Mouse (Mus musculus) bone marrow macrophage, adult 2 months (primary cell): Measurements from ENCODE around the gene Itga2b. TPM values are rescaled to one million over a fixed set of nuclear protein-coding genes. Genes with fewer than 3 reads are reported as not detected.
A peak's percentile ranks its signal among the peaks of the same experiment; 100 is the strongest.

Experiments used
- H3K27ac ChIP-seq: 2 replicates; pipeline ENCODE4 v1.5.1; 2012; ENCODE audit warnings: low read depth, low read length; ENCODE audit not compliant: insufficient read depth
- H3K4me1 ChIP-seq: 2 replicates; pipeline ENCODE4 v1.6.1; 2012; ENCODE audit warnings: low read length; ENCODE audit not compliant: control insufficient read depth, insufficient read depth
- H3K4me3 ChIP-seq: 2 replicates; pipeline ENCODE4 v1.5.1; 2012; ENCODE audit warnings: mild to moderate bottlenecking, low read length, moderate library complexity; ENCODE audit not compliant: insufficient read depth
- CTCF ChIP-seq: IDR thresholded peaks from 2 replicates; pipeline ENCODE4 v1.5.1; 2012; ENCODE audit warnings: low read depth, mild to moderate bottlenecking, low read length, moderate library complexity
- POLR2A ChIP-seq: IDR thresholded peaks from 2 replicates; pipeline ENCODE4 v1.6.1; 2012; ENCODE audit warnings: mild to moderate bottlenecking, low read depth, low read length, borderline replicate concordance
- polyA plus RNA-seq: library from polyadenylated mRNA; stranded (reverse); fragments of >200 nt; gene quantifications from 2 replicates; pipeline ENCODE4 v1.2.4, GENCODE M21; 2012; ENCODE audit not compliant: missing spikeins, insufficient read depth, insufficient read length

Gene Itga2b
- polyA plus RNA-seq, 1 experiment: 2.5 TPM

- H3K27ac ChIP-seq: no peak overlapping the region
- H3K4me1 ChIP-seq: peaks cover 9% of the 10 kb centered on the region
- H3K4me3 ChIP-seq: peak overlapping the region; percentile 52
- TF ChIP-seq POLR2A (no peak), CTCF (no peak)
These were observed 32.5 kb downstream of the Itga2b start for GRCm38 (mm10) chr11:102437120-102438061.

- Histone ChIP-seq H3K27ac (no peak overlapping the region), H3K4me3 (no peak overlapping the region), H3K4me1 (peaks cover 9% of the 10 kb centered on the region)
- TF ChIP-seq POLR2A: no peak
- TF ChIP-seq CTCF: no peak
These were observed 33.5 kb downstream of the Itga2b start for GRCm38 (mm10) chr11:102436471-102436790.

- Histone ChIP-seq H3K27ac (no peak overlapping the region), H3K4me3 (no peak overlapping the region), H3K4me1 (peaks cover 9% of the 10 kb centered on the region)
- TF ChIP-seq POLR2A (no peak), CTCF (no peak)
These were observed 34.0 kb downstream of the Itga2b start for GRCm38 (mm10) chr11:102435754-102436470.

- Histone ChIP-seq H3K27ac (no peak overlapping the region), H3K4me3 (no peak overlapping the region), H3K4me1 (peaks cover 7% of the 10 kb centered on the region)
- no peak for TF ChIP-seq POLR2A
- no peak for TF ChIP-seq CTCF
These were observed 34.9 kb downstream of the Itga2b start for GRCm38 (mm10) chr11:102434816-102435705.

- no peak overlapping the region for H3K27ac ChIP-seq
- peaks cover 2% of the 10 kb centered on the region; the same call in 1 of the 2 replicates for H3K4me1 ChIP-seq
- TF ChIP-seq CTCF: peak; percentile 76
- TF ChIP-seq POLR2A: no peak
- H3K4me3 ChIP-seq: 0 out of 2 replicates have a peak overlapping the region, but pooled peaks have one; percentile 1
These were observed 35.5 kb downstream of the Itga2b start for GRCm38 (mm10) chr11:102434406-102434805.

GRCm38 (mm10) chr11:102433866-102434265 is 36.1 kb downstream of the Itga2b start:
- H3K27ac ChIP-seq: no peak overlapping the region
- no peak for TF ChIP-seq CTCF
- no peak for TF ChIP-seq POLR2A

GRCm38 (mm10) chr11:102432896-102433295 is 37.0 kb downstream of the Itga2b start:
- no peak for TF ChIP-seq CTCF
- TF ChIP-seq POLR2A: no peak
- peak overlapping the region; percentile 71 for H3K4me3 ChIP-seq
- H3K4me1 ChIP-seq: peaks cover 3% of the 10 kb centered on the region
- peak overlapping the region; percentile 94 for H3K27ac ChIP-seq

More at GRCm38 (mm10) chr11:102433866-102434265, 36.1 kb downstream of the Itga2b start:
- Histone ChIP-seq H3K4me1 (peaks cover 2% of the 10 kb centered on the region; the same call in 1 of the 2 replicates), H3K4me3 (0 out of 2 replicates have a peak overlapping the region, but pooled peaks have one; percentile 17)

- H3K4me1 ChIP-seq: peaks cover 7% of the 10 kb centered on the region
- peak overlapping the region; percentile 94 for H3K27ac ChIP-seq
- H3K4me3 ChIP-seq: peak overlapping the region; percentile 71
- TF ChIP-seq POLR2A (no peak; the same call in 1 of the 2 replicates), CTCF (no peak)
These were observed 37.6 kb downstream of the Itga2b start for GRCm38 (mm10) chr11:102432115-102432843.

GRCm38 (mm10) chr11:102431728-102432114 is 38.2 kb downstream of the Itga2b start:
- H3K4me1 ChIP-seq: peaks cover 10% of the 10 kb centered on the region
- TF ChIP-seq POLR2A (no peak), CTCF (no peak)
- peak overlapping the region; percentile 71 for H3K4me3 ChIP-seq
- H3K27ac ChIP-seq: peak overlapping the region; percentile 94
